In the genomic region with DNA sequence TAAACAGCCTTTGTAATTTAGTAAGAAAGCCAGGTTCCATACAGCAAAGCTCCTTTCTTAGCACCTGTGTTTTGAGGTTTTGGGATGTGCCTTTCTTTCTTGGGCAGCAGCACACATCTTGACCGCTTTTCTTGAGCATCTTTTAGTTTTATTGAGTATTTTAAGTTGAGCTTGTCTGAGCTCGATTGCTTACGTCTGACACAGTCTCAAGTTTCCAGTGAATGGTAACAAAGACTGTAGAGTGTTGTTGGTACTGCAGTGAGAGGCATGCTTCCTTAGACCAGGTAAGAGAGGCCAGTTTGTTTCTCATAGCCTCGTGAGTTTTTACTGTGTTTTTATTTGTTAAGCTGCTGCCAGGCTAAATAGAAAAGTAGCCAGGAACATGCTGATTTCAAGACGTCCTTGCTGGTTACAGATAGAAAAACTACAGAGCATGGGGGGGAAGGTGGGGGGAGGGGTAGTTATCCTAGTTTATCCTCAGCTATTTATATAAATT, we compare ENCODE assay signal across 8 mouse cellular contexts.
A peak's percentile ranks its signal among the peaks of the same experiment; 100 is the strongest.
DNase-seq lines count a peak whose midpoint lies in the region; ATAC-seq and TF ChIP-seq lines count a peak whose summit lies in the region.

No protein-coding gene starts in this region.

- DNase-seq in adrenal gland, adult 2 months: peak; percentile 29
- no peak for DNase-seq in adrenal gland, postnatal 25 days
- peak; percentile 8 for DNase-seq in urinary bladder, postnatal 25 days (ENCODE audit: low spot score)
- DNase-seq in urinary bladder, adult 2 months (ENCODE audit: low spot score): no peak
- DNase-seq in heart, embryonic 10.5 days (ENCODE audit: low spot score): no peak
- peak; percentile 19 for DNase-seq in stomach, postnatal 0 days (ENCODE audit: low spot score)

- H3K27me3 ChIP-seq in heart, embryonic 10.5 days (ENCODE audit: insufficient read depth, poor library complexity, severe bottlenecking): no peaks in the 10 kb centered on the region
- H3K27me3 ChIP-seq in kidney, embryonic 15.5 days: no peaks in the 10 kb centered on the region
- no peaks in the 10 kb centered on the region for H3K27me3 ChIP-seq in stomach, postnatal 0 days (ENCODE audit: control insufficient read depth, insufficient read depth, low read length)

- no peaks in the 10 kb centered on the region for H3K36me3 ChIP-seq in heart, embryonic 10.5 days
- no peaks in the 10 kb centered on the region for H3K36me3 ChIP-seq in kidney, embryonic 15.5 days
- no peaks in the 10 kb centered on the region for H3K36me3 ChIP-seq in stomach, postnatal 0 days (ENCODE audit: control insufficient read depth, insufficient read depth, low read length)

- H3K27ac ChIP-seq in heart, embryonic 10.5 days: peak overlapping the region; percentile 69
- H3K27ac ChIP-seq in kidney, embryonic 15.5 days: peak overlapping the region; percentile 61; the same call in 1 of the 2 replicates
- H3K27ac ChIP-seq in stomach, postnatal 0 days (replicated peaks): no peak overlapping the region

- WGBS in heart, embryonic 10.5 days: 3% methylated on average over 5 of the region's 5 CpGs
- whole genome bisulfite sequencing in kidney, embryonic 15.5 days: 3% methylated on average over 5 of the region's 5 CpGs
- 6% methylated on average over 5 of the region's 5 CpGs for WGBS in stomach, postnatal 0 days

- no peaks in the 10 kb centered on the region for H3K9me3 ChIP-seq in heart, embryonic 10.5 days
- H3K9me3 ChIP-seq in kidney, embryonic 15.5 days (replicated peaks): no peaks in the 10 kb centered on the region
- H3K9me3 ChIP-seq in stomach, postnatal 0 days (ENCODE audit: control insufficient read depth, low read length): no peaks in the 10 kb centered on the region

- H3K4me3 ChIP-seq in heart, embryonic 10.5 days: peak overlapping the region; percentile 58
- H3K4me3 ChIP-seq in kidney, embryonic 15.5 days (replicated peaks): peak overlapping the region; percentile 54
- peak overlapping the region; percentile 35 for H3K4me3 ChIP-seq in stomach, postnatal 0 days (ENCODE audit: low read depth, low read length)

- peak; percentile 82 for ATAC-seq in kidney, embryonic 15.5 days (replicated peaks; ENCODE audit: low FRiP score)
- 0 out of 2 replicates have a peak, but pooled peaks have one; percentile 27 for ATAC-seq in megakaryocyte, adult 5-6 weeks (ENCODE audit: poor library complexity, severe bottlenecking)
- peak; percentile 76 for ATAC-seq in stomach, postnatal 0 days (ENCODE audit: low FRiP score, low TSS enrichment)

- peaks cover 6% of the 10 kb centered on the region; the same call in 1 of the 2 replicates for H3K4me1 ChIP-seq in heart, embryonic 10.5 days
- 0 out of 2 replicates have a peak, but pooled peaks cover 4% of the 10 kb centered on the region for H3K4me1 ChIP-seq in kidney, embryonic 15.5 days
- H3K4me1 ChIP-seq in stomach, postnatal 0 days (replicated peaks; ENCODE audit: control insufficient read depth, insufficient read depth): no peaks in the 10 kb centered on the region

- no peak for TF ChIP-seq EP300 in stomach, postnatal 0 days (optimal IDR thresholded peaks at IDR 0.05)

- peak overlapping the region; percentile 73 for H3K4me2 ChIP-seq in kidney, embryonic 15.5 days
- H3K4me2 ChIP-seq in stomach, postnatal 0 days (replicated peaks; ENCODE audit: low read depth): peak overlapping the region; percentile 40

- 0 out of 2 replicates have a peak overlapping the region, but pooled peaks have one; percentile 36 for H3K9ac ChIP-seq in kidney, embryonic 15.5 days
- H3K9ac ChIP-seq in stomach, postnatal 0 days (ENCODE audit: low read length): no peak overlapping the region

- no peak for TF ChIP-seq CTCF in stomach, postnatal 0 days (IDR thresholded peaks at IDR 0.05; ENCODE audit: low read depth)

Comparison
In these comparisons a context has a peak if more than half of its experiments do, and no peak if none do; other contexts are left out.
1. DNase-seq: peak in adrenal gland, adult 2 months (single experiment), urinary bladder, postnatal 25 days (single experiment) and stomach, postnatal 0 days (single experiment); none in adrenal gland, postnatal 25 days (single experiment), urinary bladder, adult 2 months (single experiment) and heart, embryonic 10.5 days (single experiment).
2. ATAC-seq: peak in every context shown above with its lines; median percentile 82 in kidney, embryonic 15.5 days; 76 in stomach, postnatal 0 days; 27 in megakaryocyte, adult 5-6 weeks.
3. Peak in every context shown above with its lines, with median percentiles within 50 percentile points of each other: H3K4me3 ChIP-seq.